Mouse (Mus musculus) embryonic facial prominence, embryonic 15.5 days (tissue): Measurements from ENCODE around the gene Adgrl1. TPM values are rescaled to one million over a fixed set of nuclear protein-coding genes. Genes with fewer than 3 reads are reported as not detected.
A peak's percentile ranks its signal among the peaks of the same experiment; 100 is the strongest.

Experiments
- ATAC-seq: fragments of 200-750 bp; cut with Nextera tagmentation; 2 replicates; pipeline ENCODE4 v1.8.0; 2017; ENCODE audit warnings: low read depth, moderate TSS enrichment; ENCODE audit not compliant: insufficient number of reproducible peaks, low FRiP score, low TSS enrichment
- H3K27ac ChIP-seq: fragments of 300-500 bp; sonication (generic); replicated peaks from 2 replicates; pipeline ENCODE4 v1.5.1; 2015; ENCODE audit warnings: mild to moderate bottlenecking, inconsistent platforms
- H3K27me3 ChIP-seq: fragments of 300-500 bp; sonication (generic); 2 replicates; pipeline ENCODE4 v1.6.1; 2015; ENCODE audit warnings: inconsistent platforms
- H3K36me3 ChIP-seq: fragments of 300-500 bp; sonication (generic); 2 replicates; pipeline ENCODE4 v1.6.1; 2015; ENCODE audit warnings: mild to moderate bottlenecking, inconsistent platforms
- H3K4me1 ChIP-seq: fragments of 300-500 bp; sonication (generic); 2 replicates; pipeline ENCODE4 v1.6.1; 2015; ENCODE audit warnings: inconsistent platforms
- H3K4me2 ChIP-seq: fragments of 300-500 bp; sonication (generic); replicated peaks from 2 replicates; pipeline ENCODE4 v1.6.1; 2015; ENCODE audit warnings: mild to moderate bottlenecking, inconsistent platforms
- H3K4me3 ChIP-seq: fragments of 300-500 bp; sonication (generic); replicated peaks from 2 replicates; pipeline ENCODE4 v1.5.1; 2015; ENCODE audit warnings: mild to moderate bottlenecking, inconsistent platforms
- H3K9ac ChIP-seq: fragments of 300-500 bp; sonication (generic); 2 replicates; pipeline ENCODE4 v1.6.1; 2015; ENCODE audit warnings: inconsistent platforms
- H3K9me3 ChIP-seq: fragments of 300-500 bp; sonication (generic); replicated peaks from 2 replicates; pipeline ENCODE4 v1.6.1; 2016; ENCODE audit warnings: inconsistent platforms
- WGBS: fragments of 180-500 bp; shearing (Covaris S2); methylation state at CpG from one replicate; pipeline ENCODE4 v1.1.7; 2015; 5-methylcytosine and 5-hydroxymethylcytosine counted together
- polyA plus RNA-seq: library from polyadenylated mRNA; unstranded; fragments of >200 nt; fragmentation: Nextera tagmentation; extraction: Ambion mirVana; gene quantifications from 2 replicates; pipeline ENCODE4 v1.2.1, GENCODE M21; 2015

Adgrl1 gene
- polyA plus RNA-seq, result 22.8 and 23.2 TPM in 2 replicates

DNA sequence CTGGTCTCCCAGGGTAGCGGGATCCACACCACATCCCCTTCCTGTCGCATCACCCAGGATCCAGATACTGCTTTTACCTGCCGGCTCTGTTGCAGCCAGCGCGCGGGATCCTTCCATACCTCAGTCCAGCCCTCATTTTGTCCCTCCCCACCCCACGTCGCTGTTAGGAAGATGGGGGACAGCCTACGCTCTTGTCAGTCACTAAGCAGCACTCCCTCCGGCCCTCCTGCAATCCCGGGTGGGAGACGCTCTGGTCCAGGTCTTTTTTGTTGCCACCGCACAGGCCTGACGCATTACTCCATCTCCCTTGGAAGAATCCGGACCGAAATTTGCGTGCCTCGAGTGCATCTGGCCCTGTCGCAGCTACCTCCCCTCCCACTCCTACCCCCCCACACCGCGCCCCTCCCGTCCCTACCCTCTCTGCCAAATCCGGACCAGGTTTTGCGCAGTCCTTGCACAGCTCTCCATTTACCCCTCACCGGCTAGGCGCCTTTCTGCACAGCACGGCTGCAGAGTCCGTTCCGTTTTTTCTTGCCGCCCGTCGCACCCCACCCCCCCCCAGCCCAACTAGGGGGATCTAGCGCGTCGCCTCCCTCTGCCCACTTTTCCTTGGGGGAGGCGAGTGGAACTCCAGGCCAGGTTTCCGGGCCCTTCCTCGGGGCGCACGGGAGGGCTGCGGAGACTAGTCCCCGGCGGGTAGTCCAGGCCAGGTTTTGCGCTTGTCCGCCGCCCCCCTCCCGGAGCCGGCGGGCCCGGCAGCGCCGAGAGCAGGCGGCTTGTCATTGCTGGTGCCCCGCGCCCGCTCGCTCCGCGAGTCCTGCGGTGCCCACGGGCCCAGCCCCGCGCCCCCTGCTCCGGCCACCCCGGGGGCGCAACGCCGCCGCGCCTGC is at the start of gene Adgrl1:
Gene Adgrl1 (plus strand): TSS at position 743 of the 890 bp plus-strand sequence.
- Histone ChIP-seq H3K4me3 (peak within 1 kb of the TSS; percentile 91), H3K27me3 (peaks cover 13% of the 10 kb centered on the region), H3K9me3 (no peaks in the 10 kb centered on the region), H3K4me2 (peak within 1 kb of the TSS; percentile 85), H3K27ac (peak within 1 kb of the TSS; percentile 97), H3K4me1 (peaks cover 53% of the 10 kb centered on the region), H3K9ac (peak within 1 kb of the TSS; percentile 85), H3K36me3 (no peaks in the 10 kb centered on the region)
- peak; percentile 93 for ATAC-seq
- under 1% methylated on average over 70 of the region's 70 CpGs for WGBS

DNA sequence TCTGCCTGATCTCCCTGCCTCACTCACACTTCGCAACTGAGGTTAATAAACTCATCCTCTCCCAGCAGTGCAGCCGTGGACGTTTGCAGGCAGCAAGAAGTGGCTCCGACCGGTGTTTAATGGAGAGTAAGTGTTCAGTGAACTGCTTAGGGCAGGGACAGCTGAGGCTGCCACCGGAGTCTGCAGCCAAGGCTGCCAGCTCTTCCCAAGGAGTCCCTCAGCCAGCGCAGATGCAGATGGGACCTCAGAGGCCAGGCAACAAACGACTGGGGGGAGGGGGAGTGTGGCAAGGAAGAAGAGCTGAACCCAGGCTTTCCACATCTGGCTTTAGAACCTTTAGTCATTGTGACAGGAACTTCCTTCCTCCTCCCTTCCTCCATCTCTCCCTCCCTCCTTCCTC is 47.6 kb upstream of the Adgrl1 start:
- WGBS, result 23% methylated on average over 8 of the region's 8 CpGs
- Histone ChIP-seq H3K4me3 (no peak overlapping the region), H3K36me3 (no peaks in the 10 kb centered on the region), H3K27me3 (no peaks in the 10 kb centered on the region), H3K9me3 (no peaks in the 10 kb centered on the region), H3K4me2 (no peak overlapping the region), H3K27ac (no peak overlapping the region), H3K4me1 (peaks cover 12% of the 10 kb centered on the region), H3K9ac (no peak overlapping the region)
- ATAC-seq, result no peak

DNA sequence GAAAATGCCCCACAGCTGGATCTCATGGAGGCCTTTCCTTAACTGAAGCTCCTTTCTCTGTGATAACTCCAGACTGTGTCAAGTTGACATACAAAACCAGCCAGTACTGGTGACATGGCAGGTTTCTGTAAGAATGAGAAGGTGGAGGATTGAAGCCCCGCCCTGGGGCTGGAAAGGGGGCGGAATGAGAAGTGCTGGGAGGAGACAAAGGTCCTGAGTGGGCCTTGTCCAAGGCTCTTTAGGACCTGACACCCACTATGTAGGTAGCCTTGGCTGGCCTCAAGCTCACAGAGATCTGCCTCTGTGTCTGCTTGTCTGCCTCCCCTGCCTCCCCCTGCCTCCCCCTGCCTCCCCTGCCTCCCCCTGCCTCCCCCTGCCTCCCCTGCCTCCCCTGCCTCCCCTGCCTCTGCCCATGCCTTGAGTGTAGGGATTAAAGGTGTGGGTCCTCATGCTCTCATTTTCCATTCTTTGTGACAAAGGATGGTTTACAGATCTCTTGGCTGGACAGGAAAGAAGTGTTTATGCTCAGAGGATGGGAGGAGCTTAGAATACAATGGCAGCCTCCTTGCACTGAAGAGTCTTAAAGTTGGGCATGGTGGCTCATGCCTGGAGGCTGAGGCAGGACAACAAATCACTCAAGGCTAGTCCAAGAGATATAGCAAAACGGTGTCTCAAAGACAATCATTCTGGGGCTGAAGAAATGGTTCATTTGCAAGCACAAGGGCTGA is 46.4 kb upstream of the Adgrl1 start:
- Histone ChIP-seq H3K27me3 (no peaks in the 10 kb centered on the region), H3K4me2 (no peak overlapping the region), H3K4me1 (peaks cover 14% of the 10 kb centered on the region), H3K27ac (no peak overlapping the region), H3K9ac (no peak overlapping the region), H3K4me3 (no peak overlapping the region), H3K36me3 (no peaks in the 10 kb centered on the region), H3K9me3 (no peaks in the 10 kb centered on the region)
- ATAC-seq, result no peak
- WGBS, result 58% methylated on average over 3 of the region's 3 CpGs

DNA sequence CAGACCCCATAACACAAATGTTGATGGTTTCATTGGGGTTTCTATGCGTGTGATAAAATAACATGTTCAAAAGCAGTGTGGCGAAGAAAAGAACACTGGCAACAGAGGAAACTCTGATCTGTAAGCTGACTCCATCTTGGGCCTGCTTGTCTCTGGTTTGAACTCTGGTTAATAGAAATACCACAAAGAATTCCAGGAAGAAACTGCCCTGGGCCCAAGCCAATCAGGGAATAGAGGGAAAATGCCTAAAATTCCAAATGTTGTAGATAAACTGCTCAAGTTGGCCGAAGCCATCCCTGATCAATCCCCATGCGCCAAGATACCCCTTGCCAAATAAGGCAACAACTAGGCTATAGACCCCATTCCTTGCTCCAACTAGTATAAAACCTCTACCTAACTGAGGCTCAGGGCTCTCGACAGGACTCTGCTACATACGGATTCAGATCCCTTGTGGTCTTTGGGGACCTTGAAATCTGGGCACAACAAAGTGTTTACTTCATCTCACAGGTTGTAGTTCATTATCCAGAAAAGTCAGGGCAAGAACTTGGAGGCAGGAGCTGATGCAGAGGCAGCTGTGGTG is 43.3 kb upstream of the Adgrl1 start:
- ATAC-seq, result no peak
- Histone ChIP-seq H3K4me3 (no peak overlapping the region), H3K27ac (no peak overlapping the region), H3K9ac (no peak overlapping the region), H3K36me3 (no peaks in the 10 kb centered on the region), H3K4me1 (peaks cover 14% of the 10 kb centered on the region), H3K4me2 (no peak overlapping the region), H3K27me3 (no peaks in the 10 kb centered on the region), H3K9me3 (no peaks in the 10 kb centered on the region)
- WGBS, result 68% methylated on average over 6 of the region's 6 CpGs

DNA sequence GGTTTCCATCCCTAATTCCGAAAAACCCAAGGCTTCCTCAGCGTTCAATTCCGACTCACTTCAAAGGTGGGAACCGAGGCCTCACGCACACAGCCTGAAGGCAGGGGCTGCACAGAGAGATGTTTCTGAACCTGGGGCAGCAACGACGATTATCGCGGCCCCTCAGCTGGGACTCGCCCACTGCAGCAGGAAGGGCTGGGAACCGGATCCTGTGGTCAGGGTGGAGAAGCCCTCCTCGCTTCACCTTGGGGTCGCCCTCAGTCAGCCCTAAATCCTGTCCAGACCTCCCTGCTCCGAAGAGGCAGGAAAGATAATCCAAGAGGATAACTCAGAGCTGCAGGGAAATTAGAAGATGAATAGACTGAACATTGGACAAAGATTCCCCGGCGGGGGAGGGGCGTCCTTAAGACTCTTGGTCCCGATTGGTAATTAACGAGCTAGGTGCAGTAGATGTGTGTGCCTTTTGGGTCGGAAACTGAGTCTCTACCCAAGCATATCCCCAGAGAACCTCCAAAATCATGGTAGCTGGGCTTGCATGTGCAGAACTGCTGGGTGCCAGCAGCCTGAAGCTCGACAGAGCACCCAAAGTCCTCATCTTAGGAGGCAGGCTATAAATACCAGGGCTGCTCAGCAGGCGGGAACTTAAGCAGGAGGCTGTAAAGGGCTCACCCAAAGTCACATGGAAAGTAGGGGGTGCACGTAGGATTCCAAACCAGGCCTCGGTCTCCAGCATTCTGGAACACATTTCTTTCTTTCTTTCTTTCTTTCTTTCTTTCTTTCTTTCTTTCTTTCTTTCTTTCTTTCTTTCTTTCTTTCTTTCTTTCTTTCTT is 37.3 kb upstream of the Adgrl1 start:
- no peaks in the 10 kb centered on the region for H3K27me3 ChIP-seq
- peaks cover 8% of the 10 kb centered on the region for H3K4me1 ChIP-seq
- 7% methylated on average over 24 of the region's 24 CpGs for WGBS
- H3K4me2 ChIP-seq, result peak overlapping the region; percentile 46
- H3K9me3 ChIP-seq, result no peaks in the 10 kb centered on the region
- peak overlapping the region; percentile 22; the same call in 1 of the 2 replicates for H3K4me3 ChIP-seq
- H3K9ac ChIP-seq, result no peak overlapping the region
- no peak overlapping the region for H3K27ac ChIP-seq
- ATAC-seq, result no peak
- no peaks in the 10 kb centered on the region for H3K36me3 ChIP-seq

DNA sequence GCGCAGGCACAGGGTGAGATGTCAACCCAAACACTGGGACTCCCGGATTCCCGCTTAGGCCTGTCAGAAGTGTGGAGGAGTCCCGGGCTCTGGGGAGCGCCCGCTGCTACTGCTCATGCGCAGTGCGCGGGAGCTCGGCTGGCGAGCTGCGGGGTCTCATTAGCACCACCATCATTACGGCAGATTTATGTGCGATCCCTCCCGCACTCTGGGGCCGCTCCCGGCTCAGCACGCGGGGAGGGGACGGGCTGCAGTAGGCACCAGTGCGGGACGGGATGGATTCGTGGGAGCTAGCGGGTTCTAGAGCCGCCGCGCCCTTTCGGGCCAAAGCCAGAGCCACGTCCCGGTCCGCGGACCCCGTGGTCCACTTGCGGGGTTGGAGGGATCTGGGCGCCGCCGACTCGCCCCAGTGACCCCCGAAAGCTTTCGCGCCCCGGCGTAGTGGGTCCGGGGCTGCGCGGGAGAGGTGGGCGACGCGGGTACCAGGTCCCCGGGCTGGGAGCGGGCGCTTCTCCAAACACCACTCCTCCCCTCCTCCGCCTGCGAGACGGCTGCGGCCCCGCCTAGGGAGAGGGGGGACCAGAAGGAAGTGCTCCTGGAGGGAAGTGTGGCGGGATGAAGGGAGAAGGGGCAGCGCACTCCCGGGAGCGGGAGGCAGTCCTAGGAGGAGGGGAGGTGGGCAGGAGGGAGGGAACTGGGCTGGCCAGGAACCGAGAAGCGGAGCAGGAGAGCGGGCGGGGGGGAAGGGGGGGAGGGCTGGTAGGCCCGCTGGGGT is 24.8 kb upstream of the Adgrl1 start:
- peak overlapping the region; percentile 75 for H3K9ac ChIP-seq
- peaks cover 24% of the 10 kb centered on the region for H3K4me1 ChIP-seq
- H3K27me3 ChIP-seq, result peaks cover 6% of the 10 kb centered on the region; the same call in 1 of the 2 replicates
- no peaks in the 10 kb centered on the region for H3K36me3 ChIP-seq
- peak overlapping the region; percentile 74 for H3K4me3 ChIP-seq
- peak; percentile 89 for ATAC-seq
- WGBS, result under 1% methylated on average over 59 of the region's 66 CpGs
- H3K27ac ChIP-seq, result peak overlapping the region; percentile 85
- H3K4me2 ChIP-seq, result peak overlapping the region; percentile 93
- H3K9me3 ChIP-seq, result no peaks in the 10 kb centered on the region; the same call in 1 of the 2 replicates

DNA sequence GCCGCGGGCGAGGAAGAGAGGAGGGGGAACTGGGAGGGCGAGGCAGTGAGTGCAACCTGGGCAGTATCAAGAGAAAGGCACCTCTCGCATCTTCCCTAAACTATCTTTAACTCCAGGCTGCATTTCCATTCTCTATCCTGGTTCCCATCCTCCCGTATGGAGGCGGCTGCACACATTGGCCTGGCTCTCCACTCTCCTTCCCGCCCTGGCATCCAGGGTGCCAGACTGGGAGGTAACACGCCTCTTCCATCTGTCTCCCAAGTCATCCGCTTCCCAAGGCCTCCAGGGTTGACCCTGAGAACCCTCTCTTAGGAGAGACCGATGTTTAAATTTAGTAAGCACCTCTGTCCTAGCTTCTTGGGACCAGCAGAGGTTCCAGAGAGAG is 24.3 kb upstream of the Adgrl1 start:
- H3K9ac ChIP-seq, result peak overlapping the region; percentile 28; the same call in 1 of the 2 replicates
- H3K4me3 ChIP-seq, result peak overlapping the region; percentile 74
- WGBS, result 0% methylated on average over 6 of the region's 11 CpGs
- 0 out of 2 replicates have a peak, but pooled peaks have one; percentile 30 for ATAC-seq
- peak overlapping the region; percentile 93 for H3K4me2 ChIP-seq
- H3K9me3 ChIP-seq, result no peaks in the 10 kb centered on the region; the same call in 1 of the 2 replicates
- no peaks in the 10 kb centered on the region for H3K36me3 ChIP-seq
- peaks cover 24% of the 10 kb centered on the region for H3K4me1 ChIP-seq
- peaks cover 6% of the 10 kb centered on the region; the same call in 1 of the 2 replicates for H3K27me3 ChIP-seq
- peak overlapping the region; percentile 85 for H3K27ac ChIP-seq

DNA sequence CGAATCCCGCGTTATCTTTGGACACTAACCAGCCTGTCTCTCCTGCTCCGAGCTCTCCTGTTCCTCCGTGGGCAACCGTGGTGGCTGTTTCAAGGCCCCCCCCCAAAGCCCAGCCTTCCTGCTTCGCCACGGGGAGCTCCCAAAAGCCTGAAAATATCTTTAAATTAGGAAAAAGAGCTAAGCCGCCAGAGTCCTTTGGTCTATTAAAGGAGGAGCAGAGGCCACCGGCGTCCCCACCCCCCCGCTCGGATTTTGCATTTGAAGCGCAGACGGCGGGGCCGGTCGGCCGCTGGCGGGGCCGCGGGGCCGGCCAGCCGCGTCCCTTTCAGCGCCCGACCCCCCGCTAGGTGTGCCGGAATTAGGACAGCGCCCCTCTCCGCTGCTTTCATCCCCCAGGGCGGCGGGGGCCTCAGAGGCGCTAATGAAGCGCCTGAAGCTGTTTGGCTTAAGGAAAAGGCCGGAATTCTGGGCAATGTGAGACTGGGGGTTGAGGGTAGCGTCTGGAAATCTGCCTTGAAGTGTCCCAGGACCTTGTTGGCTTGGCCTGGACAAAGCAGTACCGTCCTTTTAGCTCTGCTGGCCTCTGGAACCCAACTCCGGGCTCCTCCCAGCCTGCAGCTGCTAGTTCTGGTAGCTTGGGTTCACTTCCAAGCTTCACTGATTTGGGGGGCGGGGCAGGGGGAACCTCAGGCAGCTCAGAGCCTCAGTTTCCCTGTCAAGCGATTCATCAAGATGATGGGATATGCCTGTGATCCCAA is 23.6 kb upstream of the Adgrl1 start:
- no peak for ATAC-seq
- Histone ChIP-seq H3K4me3 (peak overlapping the region; percentile 74), H3K9ac (0 out of 2 replicates have a peak overlapping the region, but pooled peaks have one; percentile 28)

DNA sequence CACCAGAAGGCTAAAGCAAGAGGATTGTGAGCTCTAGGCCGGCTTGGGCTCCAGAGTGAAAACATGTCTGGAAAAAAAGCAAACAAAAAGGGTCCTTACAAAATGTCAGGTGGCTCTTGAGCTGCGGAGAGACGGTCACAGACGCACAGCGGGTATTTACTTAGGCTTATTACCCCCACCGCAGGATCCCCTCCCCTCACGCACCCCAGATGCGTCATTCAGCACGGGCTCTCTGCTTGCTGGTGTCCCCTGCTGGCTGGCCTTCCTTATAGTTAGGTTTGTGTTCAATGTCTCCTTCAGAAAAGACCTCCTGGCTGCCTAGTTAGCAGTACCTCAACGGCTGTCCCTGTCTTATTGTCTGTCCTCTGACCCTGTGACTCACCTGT is 23.1 kb upstream of the Adgrl1 start:
- peak overlapping the region; percentile 74 for H3K4me3 ChIP-seq
- H3K36me3 ChIP-seq, result no peaks in the 10 kb centered on the region
- peaks cover 6% of the 10 kb centered on the region; the same call in 1 of the 2 replicates for H3K27me3 ChIP-seq
- no peak overlapping the region for H3K27ac ChIP-seq
- no peak for ATAC-seq
- no peaks in the 10 kb centered on the region for H3K9me3 ChIP-seq
- WGBS, result 4% methylated on average over 10 of the region's 10 CpGs
- peaks cover 24% of the 10 kb centered on the region for H3K4me1 ChIP-seq
- peak overlapping the region; percentile 93 for H3K4me2 ChIP-seq
- no peak overlapping the region for H3K9ac ChIP-seq

More for the DNA sequence above, 23.6 kb upstream of the Adgrl1 start:
- H3K27ac ChIP-seq, result peak overlapping the region; percentile 85; the same call in 1 of the 2 replicates
- no peaks in the 10 kb centered on the region for H3K36me3 ChIP-seq
- peak overlapping the region; percentile 93 for H3K4me2 ChIP-seq
- H3K9me3 ChIP-seq, result no peaks in the 10 kb centered on the region; the same call in 1 of the 2 replicates
- WGBS, result 1% methylated on average over 41 of the region's 41 CpGs
- H3K4me1 ChIP-seq, result peaks cover 24% of the 10 kb centered on the region
- peaks cover 6% of the 10 kb centered on the region; the same call in 1 of the 2 replicates for H3K27me3 ChIP-seq
